Mouse (Mus musculus) limb, embryonic 11.5 days (tissue): ENCODE measurements around the gene Nhlh1. TPM values are rescaled to one million over a fixed set of nuclear protein-coding genes. Genes with fewer than 3 reads are reported as not detected.

Source experiments
- polyA plus RNA-seq: library from polyadenylated mRNA; unstranded; fragments of >200 nt; fragmentation: Nextera tagmentation; extraction: Ambion mirVana; gene quantifications from 2 replicates; pipeline ENCODE4 v1.2.1, GENCODE M21; 2014

Gene Nhlh1
- polyA plus RNA-seq, 1 experiment from 2014 or later = not detected

Other genes starting within 250 kb of the Nhlh1 start
- gene Cd84, start 217.9 kb downstream of the Nhlh1 start, polyA plus RNA-seq = 0.32 and 0.54 TPM in 2 replicates
- not detected in 2 replicates for gene Gm10521, start 161.9 kb downstream of the Nhlh1 start, polyA plus RNA-seq
- gene Slamf6, start 140.1 kb downstream of the Nhlh1 start, polyA plus RNA-seq = not detected in 2 replicates
- gene Vangl2, start 29.1 kb downstream of the Nhlh1 start, polyA plus RNA-seq = 23.3 and 26.3 TPM in 2 replicates
- 173 and 197 TPM in 2 replicates for gene Copa, start 25.0 kb upstream of the Nhlh1 start, polyA plus RNA-seq
- 86.8 and 89.2 TPM in 2 replicates for gene Ncstn, start 25.2 kb upstream of the Nhlh1 start, polyA plus RNA-seq
- gene Pex19, start 69.2 kb upstream of the Nhlh1 start, polyA plus RNA-seq = 176 and 180 TPM in 2 replicates
- gene Dcaf8, start 90.5 kb upstream of the Nhlh1 start, polyA plus RNA-seq = 119 and 127 TPM in 2 replicates
- gene Pea15a, start 149.2 kb upstream of the Nhlh1 start, polyA plus RNA-seq = 81.9 and 82.3 TPM in 2 replicates
- 1.6 and 2.2 TPM in 2 replicates for gene Casq1, start 162.3 kb upstream of the Nhlh1 start, polyA plus RNA-seq
- gene Atp1a4, start 200.8 kb upstream of the Nhlh1 start, polyA plus RNA-seq = not detected in 2 replicates
- gene Igsf8, start 204.1 kb upstream of the Nhlh1 start, polyA plus RNA-seq = 31.9 and 35.4 TPM in 2 replicates
- 1.4 and 1.5 TPM in 2 replicates for gene Atp1a2, start 240.5 kb upstream of the Nhlh1 start, polyA plus RNA-seq